Mouse (Mus musculus): ENCODE data around the gene Heatr4.

The Heatr4 gene

DNA sequence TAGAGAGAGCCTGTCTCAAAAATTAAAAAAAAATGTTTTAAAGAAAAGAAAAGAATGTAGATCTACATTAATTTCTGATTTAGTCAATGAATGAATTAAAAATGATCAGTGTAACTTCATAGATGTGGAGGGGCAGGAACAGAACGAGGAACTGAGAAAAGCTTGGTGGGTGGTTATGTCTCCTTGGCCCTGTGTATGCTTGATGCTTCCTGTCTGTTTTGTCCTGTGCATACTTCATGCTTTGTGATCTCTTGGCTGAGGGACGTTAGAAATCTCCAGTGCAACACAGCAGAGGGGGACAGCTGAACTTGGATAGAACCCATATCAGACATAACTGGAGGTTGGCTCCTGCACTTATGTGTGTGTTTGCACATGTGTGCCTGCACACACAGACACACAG is 12.6 kb upstream of the Heatr4 start:
- no peak for DNase-seq

- DNase-seq, result peak; percentile 2
These were observed 4.7 kb upstream of the Heatr4 start for GRCm38 (mm10) chr12:83989378-83989777.

DNA sequence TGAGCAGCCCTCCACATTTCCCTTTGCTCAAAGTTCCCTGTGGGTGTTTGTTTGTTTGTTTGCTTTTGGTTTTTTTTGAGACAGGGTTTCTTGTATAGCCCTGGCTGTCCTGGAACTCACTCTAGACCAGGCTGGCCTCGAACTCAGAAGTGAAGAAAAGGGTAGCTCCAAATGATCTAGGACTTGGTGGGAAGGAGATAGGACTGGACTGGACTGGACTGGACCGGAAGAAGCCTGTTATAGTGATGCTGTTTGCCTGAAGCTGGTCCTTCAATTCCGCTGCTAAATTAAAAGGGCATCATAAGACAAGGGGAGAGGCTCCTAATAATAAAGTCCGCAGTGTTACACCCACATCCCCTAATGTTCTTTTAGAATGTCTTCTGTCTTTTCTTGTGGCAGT is 3.8 kb upstream of the Heatr4 start:
- no peak for DNase-seq

DNA sequence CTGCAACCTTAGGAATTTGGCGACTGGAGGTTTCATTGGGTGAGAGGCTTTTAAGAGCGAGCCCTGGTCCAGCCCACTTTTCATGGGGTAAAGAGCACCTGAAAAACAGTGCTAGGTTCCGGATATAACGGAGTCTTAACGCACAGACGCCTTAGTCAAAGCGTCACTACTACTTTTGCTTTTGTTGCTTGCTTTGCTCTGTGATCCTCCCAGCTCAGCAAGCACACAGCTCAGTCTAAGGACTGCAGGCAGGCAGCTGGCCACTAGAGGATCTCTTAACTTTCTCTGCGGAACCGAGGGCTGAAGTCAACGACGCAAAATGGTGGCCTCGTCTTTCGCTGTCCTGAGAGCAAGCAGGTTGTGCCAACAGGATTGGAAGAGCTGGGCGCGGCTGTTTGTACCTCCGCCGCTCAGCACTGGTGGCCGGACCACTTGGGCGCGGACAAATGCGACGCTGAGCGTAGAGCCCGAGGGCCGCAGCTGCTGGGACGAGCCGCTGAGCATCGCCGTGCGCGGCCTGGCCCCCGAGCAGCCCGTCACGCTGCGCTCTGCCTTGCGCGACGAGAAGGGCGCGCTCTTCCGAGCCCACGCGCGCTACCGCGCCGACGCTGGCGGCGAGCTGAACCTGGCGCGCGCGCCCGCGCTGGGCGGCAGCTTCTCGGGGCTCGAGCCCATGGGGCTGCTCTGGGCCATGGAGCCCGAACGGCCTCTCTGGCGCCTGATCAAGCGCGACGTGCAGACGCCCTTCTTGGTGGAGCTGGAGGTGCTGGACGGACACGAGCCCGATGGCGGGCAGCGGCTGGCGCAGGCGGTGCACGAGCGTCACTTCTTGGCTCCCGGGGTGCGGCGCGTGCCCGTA is 3.2 kb upstream of the Heatr4 start, which contains the start of gene Acot2:
Acot2 (plus strand) TSS at position 279 of the 859 bp plus-strand sequence.
- DNase-seq, result peak; percentile 88

DNA sequence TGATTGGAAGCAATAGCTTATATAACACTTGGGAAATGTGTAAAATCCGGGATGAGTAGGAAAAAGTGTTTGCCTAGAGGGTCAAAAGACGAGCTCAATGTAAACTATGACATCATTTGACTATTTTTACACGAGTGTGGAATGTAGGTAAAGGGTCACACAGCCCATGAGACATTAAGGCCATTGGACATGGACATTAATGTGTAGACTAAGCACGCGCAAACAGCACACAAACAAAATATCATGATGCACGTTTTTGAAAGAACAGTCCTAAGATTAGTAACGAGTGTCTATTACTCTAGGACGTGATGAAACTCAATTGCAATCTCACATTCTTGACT is 2.6 kb upstream of the Heatr4 start:
- no peak for DNase-seq

- peak; percentile 18 for DNase-seq
These were observed 3.0 kb downstream of the Heatr4 start for GRCm38 (mm10) chr12:83981615-83982014.

GRCm38 (mm10) chr12:83978862-83979261 is 5.8 kb downstream of the Heatr4 start:
- no peak for DNase-seq

DNA sequence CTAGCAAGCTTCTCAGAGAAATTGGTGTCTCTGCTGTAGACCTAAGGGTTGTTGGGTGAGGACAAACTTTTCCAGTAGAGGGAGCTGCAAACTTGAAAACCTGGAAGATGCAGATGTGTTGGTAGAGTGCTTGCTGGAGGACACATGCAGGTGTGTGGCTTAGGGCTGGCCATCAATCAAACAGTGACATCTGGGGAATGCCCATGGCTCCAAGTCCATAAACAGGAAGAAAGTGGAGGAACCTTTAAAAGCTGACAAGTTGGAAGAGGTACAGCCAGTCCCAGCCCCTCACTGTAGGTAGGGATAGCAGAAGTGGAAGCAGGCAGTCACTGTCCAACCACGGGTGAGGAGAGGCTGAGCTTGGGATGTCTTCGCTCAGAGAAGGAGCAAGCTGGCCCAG is 12.5 kb downstream of the Heatr4 start:
- peak; percentile 82 for DNase-seq

DNA sequence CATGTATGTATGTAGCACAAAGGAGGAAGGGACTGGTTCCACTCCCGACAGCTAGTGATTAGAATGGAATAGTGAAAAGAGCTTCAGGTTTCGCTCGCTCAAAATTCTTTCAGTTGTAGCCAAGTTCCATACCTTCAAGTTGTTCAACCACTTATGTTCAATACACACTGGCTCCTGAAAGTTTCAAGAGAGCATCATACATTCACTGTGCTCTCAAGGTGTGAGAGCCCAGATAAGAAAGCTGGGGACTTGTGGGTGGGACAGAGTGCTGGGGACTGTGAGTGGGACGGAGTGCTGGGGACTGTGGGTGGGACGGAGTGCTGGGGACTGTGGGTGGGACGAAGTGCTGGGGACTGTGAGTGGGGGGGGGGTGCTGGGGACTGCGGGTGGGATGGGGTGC is 19.4 kb downstream of the Heatr4 start:
- no peak for DNase-seq

DNA sequence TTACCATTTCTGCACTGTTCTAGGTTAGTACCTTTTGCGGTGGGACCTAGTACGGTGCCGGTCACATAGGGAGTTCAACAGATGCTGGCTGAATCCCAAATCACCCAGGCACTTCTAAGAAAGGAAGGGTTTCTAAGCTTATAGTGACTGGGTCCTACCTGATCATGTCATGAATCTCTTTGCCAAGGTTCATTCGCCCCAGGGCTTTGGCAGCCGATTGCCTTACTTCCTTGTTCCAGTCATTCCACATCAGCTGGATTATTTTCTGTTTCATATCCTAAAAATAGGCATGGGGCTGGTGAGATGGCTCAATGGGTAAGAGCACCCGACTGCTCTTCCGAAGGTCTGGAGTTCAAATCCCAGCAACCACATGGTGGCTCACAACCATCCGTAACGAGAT is 26.4 kb downstream of the Heatr4 start:
- no peak for DNase-seq

- DNase-seq, result no peak
These were observed 32.7 kb downstream of the Heatr4 start for GRCm38 (mm10) chr12:83951711-83952575.

- DNase-seq, result no peak
These were observed 33.6 kb downstream of the Heatr4 start for GRCm38 (mm10) chr12:83950840-83951701.

DNA sequence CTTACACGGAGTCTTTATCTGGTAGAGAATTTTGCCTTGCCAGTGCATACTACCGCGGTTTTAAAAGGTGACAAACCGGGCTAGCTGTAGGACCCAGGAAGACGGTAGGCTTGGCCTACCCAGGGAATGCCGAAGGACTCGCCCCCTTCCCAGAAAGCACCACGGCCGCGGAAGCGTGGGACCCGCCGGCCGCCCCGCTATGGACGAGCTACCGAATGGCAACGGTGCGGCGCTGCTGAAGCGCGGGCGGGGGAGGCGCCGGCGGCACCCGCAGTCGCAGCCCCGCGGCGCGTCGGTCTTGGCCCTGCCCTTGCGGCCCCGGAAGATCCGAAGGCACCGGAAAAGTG is 34.2 kb downstream of the Heatr4 start, which contains the start of gene Riox1:
Riox1 (plus strand) TSS at position 116 of the 347 bp plus-strand sequence.
- peak; percentile 89 for DNase-seq

DNA sequence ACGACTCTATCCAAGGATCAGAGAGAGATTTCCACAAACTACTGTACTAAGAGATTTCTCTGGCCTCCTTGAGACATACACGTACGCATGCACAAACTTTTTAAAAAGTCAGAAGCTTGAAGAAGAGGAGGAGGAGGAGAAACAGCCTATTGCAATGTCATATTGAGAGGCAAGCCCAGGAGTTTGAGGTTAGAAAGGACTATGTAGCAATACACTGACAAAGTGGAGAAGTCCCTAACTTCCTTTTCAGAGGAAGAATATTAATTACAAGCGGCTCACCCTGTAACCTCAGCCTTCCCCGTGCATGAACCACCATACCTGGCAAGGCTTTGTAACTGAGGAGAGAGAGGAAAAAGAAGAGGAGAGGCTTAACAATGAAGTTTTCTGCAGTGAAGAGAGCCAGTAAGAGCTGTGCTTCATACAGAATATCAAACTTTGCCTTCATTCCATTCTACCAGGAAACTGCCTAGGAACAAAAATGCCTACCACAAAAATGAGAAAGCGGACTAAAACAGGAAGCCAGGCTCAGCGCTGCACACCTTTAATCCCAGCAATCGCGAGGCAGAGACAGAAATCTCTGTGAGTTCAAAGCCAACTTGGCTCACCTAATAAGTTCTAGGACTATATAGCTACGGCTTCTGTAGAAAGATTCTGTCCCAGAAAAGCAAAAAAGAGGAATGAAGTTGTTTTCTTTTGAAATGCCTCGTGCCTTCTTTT is 34.7 kb downstream of the Heatr4 start:
- peak; percentile 34 for DNase-seq

DNA sequence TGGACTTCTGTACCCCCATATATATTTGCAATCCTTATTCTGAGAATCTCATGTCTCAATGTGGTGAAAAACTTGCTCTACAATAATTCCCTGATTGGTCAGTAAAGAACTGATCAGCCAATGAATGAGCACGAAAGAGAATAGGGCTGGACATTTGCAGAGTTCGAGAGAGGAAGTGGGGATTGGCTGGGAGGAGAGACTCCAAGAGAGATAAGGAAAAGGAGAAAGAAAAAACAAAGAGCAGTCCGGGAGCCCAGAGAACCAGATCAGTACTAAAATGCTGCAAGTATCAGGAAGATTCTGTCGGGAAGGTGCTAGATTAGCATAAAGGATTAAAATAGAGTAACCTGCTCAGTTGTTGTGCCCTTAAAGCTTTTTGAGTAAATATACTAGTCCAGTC is 35.6 kb downstream of the Heatr4 start:
- peak; percentile 31 for DNase-seq

DNA sequence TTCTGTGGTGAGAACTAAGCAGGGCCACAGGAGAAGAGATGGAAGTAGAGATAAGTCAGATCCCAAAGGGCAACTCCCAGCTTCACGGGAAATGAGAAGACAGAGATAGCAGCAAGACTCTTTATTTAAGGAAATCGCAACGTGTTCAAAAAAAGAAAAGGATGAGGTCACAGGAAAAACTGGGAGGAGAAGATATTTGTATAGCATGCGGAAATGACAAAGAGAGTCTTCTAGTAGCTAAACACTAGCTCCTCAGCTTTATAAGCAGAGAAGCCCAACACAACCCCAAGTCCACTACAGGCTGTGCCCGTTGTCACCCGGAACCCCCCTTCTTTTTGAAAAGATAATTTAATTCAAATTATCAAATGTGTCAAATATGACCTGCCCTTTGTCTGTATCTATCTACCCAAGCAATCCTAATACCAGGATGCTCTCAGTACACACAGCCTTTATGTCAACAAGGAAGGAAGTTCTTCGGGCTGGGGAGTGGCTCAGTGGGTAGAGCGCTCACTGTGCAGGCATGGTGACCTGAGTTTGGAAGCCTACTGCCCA is 37.3 kb downstream of the Heatr4 start:
- peak; percentile 81 for DNase-seq

GRCm38 (mm10) chr12:83941938-83942337 is 42.7 kb downstream of the Heatr4 start:
- no peak for DNase-seq

DNA sequence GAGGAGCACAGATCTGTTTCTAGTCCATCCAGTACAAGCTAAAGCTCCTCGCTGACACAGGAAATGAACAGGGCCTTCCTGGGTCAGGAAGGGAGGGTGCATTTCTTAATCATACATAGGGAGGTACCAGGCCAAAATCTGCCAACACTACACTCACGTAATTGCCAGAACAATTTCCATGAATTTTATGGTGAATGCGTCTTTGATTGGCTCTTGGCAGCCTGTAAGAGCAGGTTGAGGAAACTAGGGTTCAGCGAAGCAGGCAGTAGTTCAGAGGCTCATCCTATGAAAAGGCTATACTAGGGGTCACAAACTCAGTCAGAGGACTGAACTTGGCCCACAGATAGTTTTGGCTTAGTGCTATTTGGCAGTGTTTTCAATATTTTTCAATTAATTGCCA is 44.6 kb downstream of the Heatr4 start:
- peak; percentile 55 for DNase-seq

DNA sequence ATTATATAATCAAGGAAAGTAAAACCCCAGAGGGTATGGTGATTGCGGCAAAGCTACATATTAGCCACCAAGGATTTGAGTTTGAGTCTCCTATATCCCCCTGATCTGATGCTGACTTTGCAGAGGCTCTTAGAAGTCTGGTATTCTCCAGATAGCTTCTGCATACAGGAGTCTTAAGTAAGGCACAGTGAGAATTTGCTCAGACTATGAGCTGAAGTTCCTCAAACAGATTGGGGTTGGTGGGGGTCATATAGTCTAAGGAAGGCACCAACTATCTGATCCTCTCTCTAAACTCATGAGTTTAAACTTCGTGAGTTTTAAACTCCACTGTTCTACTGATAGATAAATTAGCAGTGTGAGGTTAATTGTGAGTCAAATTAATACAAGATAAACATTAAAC is 45.3 kb downstream of the Heatr4 start:
- no peak for DNase-seq

GRCm38 (mm10) chr12:83938592-83938991 is 46.1 kb downstream of the Heatr4 start:
- peak; percentile 53 for DNase-seq

GRCm38 (mm10) chr12:83937600-83937999 is 47.1 kb downstream of the Heatr4 start:
- peak; percentile 35 for DNase-seq
